Mouse (Mus musculus) thymus, postnatal 4 days (tissue): ENCODE measurements around the gene Kif19a.

Experiments used
- DNase-seq: peaks from one replicate; pipeline ENCODE4 v3.0.0; 2021

Gene Kif19a

GRCm38 (mm10) chr11:114764820-114765818 lies at the start of gene Kif19a:
TSS of gene Kif19a (plus strand) at chr11:114765388.
- peak; percentile 35 for DNase-seq

GRCm38 (mm10) chr11:114715531-114715930 lies 49.7 kb upstream of the Kif19a start:
- DNase-seq = no peak

GRCm38 (mm10) chr11:114720535-114720934 lies 44.7 kb upstream of the Kif19a start:
- DNase-seq = no peak

GRCm38 (mm10) chr11:114722438-114722837 lies 42.8 kb upstream of the Kif19a start:
- no peak for DNase-seq

DNA sequence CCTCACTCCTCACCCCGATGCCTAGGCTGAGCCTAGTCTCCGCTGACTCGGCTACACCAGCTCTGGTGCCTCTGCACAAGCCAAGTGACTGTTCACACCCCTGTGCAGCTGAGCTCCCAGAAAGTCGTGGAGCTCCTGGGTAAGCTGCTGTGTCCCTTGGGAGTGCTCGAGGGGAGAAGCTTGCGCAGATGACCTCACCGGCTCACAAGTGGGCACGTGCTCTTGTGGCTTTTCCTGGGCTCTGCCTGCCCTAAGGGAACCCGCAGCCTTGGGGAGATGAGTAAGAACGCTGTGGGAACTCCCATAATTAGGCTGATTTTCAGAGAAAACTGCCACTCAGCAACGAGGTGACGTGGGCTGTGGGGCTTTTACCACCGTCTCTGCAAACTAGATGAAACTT lies 42.2 kb upstream of the Kif19a start:
- no peak for DNase-seq

DNA sequence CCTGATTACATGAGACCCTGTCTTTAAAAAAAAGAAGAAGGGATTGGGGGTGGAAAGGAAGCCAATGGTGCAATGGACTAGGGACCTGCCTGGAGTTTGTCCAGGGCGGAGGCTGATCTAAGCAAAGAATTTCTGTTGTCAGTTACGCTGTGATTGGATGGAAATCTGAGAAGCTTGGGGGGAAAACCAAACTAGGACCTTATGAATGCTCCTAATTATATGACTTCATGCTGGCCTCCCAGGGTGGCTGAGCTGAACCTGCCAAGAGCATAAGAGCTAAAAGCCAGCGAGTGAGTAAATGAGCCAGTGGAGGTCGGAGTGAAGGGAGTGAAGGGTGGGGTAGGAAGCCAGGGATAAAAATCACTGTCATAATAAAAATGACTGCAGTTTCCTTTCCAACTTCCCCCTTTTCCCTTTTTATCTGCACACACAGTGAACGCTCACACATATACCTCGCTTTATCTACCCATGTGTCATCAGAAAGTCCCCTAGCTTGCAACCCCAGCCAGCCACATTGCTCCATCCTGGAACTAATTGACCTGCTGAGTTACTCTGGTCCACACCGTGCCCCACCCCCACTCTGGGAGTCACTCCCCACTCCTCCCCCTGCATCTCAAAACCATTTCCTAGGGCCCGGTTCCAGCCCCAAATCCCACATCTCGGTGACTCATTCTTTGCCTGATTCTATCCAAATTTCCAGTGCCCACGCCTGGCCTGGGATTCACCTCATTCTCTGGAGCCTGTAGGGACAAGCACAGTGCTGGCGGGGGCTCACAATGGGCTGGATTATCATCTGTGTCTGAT lies 40.2 kb upstream of the Kif19a start:
- no peak for DNase-seq

DNA sequence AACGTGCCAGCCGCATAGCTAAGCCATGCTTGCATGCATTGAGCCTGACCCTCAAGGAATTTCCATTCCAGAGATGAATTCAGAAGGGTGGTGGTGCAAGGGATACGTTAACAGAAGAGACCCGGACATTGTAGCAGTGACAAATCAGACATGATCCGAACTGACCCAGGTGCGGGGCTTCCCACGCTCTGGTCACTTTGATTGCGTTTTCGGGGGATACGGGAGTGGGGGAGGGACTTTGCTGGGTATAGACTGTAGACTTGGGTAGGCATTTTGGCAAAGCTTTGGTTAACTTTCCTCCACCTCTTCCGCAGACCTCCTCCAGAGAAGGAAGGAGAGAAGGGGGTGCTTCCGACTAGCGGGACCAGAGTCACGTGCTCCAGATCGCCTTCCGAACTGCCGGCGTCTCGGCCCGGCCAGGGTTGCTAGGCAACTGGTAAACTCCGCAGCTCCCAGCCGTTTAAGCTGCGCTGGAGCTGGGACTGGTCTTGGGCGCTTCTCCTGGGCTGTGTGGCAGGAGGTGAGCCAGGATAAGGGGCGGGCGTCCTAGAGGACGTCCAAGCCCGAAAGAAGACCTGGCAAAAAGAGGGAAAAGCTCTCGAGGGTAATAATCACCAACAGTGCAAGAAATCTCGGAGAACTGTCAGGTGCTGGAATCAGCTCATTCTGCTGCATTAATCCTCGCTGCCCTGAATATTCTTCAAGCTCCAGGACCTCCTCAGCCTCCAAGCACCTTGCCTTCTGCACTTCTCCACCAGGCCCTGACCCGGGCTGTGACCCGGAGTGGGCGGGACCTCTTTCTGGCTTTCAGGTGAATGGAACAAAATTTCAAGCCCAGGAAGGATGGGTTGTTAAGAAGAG lies 38.0 kb upstream of the Kif19a start, which contains the start of gene Dnaic2:
TSS of gene Dnaic2 (plus strand) at position 444 of the 861 bp plus-strand sequence.
- DNase-seq = no peak

DNA sequence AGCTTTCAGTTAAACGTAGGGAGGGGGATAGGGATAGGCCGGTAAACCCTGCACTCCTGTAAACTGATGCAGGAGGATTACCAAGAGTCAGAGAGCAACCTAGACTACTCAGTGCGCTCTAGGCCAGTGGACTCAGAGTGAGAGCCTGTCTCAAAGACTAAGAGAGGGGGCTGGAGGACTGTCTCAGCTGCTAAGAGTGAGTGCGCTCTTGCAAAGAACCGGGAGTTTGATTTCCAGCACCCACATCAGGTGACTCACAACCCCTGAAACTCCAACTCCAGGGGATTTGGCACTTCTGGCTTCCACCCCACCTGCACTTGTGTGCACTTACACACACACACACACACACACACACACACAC lies 37.4 kb upstream of the Kif19a start:
- no peak for DNase-seq

DNA sequence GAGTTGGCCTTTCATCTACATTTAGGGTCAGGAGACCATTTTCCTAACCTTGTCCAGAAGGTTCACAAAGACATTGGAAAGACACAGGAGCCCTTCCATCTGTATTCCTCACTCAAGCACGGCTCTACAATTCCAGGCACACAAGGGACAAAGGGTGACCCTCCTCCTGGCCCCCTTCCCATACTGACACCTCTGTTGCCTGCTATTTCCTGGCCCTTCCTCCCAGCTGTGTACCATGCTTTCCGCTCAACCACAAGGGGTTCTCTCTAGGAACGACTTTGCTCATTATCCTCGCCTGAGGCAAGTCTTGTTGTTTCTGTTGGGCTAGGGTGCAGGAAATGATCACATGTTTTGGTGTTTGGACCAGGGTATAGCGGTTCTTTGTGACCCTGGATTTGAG lies 36.9 kb upstream of the Kif19a start:
- DNase-seq = no peak

GRCm38 (mm10) chr11:114729832-114730363 lies 35.3 kb upstream of the Kif19a start:
- DNase-seq = no peak

GRCm38 (mm10) chr11:114731711-114732110 lies 33.5 kb upstream of the Kif19a start:
- DNase-seq = no peak

GRCm38 (mm10) chr11:114732890-114733289 lies 32.3 kb upstream of the Kif19a start:
- DNase-seq = no peak

- DNase-seq = no peak
These were observed 29.1 kb upstream of the Kif19a start for GRCm38 (mm10) chr11:114736111-114736510.

DNA sequence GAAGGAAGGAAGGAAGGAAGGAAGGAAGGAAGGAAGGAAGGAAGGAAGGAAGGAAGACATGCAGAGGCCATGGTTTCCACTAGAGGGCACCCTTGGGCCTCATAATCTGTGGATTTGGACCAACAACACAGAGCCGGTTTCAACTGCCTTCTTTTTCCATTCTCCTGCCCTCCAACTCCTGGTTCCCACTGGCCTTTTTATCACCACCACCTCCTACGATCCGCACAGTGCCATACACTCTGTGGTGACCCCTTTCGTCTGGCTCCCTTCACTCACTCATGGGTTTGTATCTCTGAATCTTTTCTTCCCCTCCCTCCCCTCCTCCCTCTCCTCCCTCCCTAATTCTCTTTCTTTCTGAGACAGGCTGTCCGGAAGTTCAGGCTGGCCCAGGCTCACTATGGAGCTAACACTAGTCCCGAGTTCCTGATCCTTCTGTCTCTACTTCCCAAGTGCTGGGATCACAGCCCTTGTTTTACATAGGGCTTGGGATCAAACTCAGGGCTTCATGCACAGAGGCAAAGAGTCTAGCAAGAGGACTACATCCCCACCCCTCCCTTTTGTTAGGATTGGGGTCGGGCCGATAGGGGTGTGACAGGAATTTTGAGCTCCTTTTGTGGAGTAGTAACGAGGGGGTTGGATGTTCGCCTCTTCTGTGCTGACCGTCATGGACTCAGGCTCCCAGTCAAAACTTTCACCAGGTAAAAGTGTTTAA lies 28.1 kb upstream of the Kif19a start:
- DNase-seq = peak; percentile 52

- no peak for DNase-seq
These were observed 24.6 kb upstream of the Kif19a start for GRCm38 (mm10) chr11:114740598-114740997.

- no peak for DNase-seq
These were observed 23.7 kb upstream of the Kif19a start for GRCm38 (mm10) chr11:114741451-114741850.

DNA sequence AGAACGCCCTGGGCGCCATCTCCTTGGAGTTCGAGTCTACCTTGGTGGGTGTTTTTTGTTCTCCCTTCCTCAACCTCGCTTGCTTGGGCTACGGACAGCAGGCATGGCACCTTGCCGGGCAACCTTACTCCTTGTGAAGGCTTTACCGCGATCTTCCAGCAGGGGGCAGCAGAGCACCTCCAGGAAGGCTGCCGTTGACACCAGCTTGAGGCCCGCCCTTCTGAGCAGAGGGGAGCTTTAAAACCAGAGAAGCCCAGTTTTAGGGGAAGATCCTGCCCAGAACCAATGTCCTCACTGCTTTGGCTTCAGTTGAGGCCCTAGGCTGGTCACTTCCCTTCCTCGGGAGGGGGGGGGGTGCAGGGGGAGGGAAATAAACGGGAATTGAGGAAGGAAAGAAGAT lies 20.1 kb upstream of the Kif19a start:
- peak; percentile 95 for DNase-seq

DNA sequence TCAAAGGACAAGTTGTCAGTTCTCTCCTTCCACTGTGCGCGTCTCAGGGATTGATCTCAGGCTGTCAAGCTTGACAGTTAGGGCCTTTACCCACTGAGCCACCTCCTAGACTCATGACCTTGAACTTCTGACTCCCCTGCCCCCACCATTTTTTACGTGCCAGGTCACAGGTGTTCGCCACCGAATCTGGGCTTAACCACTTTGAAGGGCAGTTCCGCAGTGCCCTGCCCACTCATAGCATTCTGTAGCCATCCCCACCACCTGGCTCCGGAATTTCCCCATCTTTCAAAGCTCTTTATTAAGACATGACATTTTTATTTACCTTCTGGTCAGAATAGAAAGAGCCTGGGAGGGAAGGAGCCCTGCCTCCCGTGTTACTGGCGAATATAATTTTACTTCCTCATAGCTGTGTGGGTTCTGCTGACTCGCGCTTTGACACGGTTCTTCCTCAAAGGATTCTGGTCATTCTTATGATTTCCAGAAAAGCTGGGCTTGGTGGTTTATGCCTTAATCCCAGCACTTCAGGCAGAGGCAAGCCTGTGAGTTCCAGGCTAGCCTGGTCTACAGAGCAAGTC lies 17.5 kb upstream of the Kif19a start:
- no peak for DNase-seq

DNA sequence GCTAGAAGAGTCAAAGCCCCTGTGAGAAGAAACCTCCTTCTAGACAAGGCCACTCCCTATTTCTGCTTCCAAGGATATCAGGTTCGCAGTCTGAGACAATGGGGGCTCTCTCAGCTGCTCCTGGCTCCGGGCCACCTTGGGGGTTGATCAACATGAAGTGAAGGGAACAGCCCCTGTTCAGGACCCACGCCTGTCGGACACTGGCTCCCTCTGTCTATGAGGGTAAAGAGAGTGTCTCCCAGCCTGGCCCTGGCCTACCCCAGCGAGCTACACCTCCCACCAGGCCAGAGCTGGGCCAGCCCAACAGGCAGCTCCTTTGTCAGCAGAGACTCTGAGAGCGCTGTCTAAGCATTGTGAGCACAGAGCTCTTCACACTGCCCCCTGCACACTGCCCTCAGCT lies 4.7 kb downstream of the Kif19a start:
- no peak for DNase-seq

GRCm38 (mm10) chr11:114771896-114772295 lies 6.7 kb downstream of the Kif19a start:
- DNase-seq = no peak

GRCm38 (mm10) chr11:114780076-114780475 lies 14.9 kb downstream of the Kif19a start:
- DNase-seq = no peak
